Mouse (Mus musculus): ENCODE data around the gene Camkv.

Camkv gene

GRCm38 (mm10) chr9:107962916-107963315, 27.4 kb downstream of the Camkv start:
- DNase-seq (ENCODE audit: low read depth, low spot score), result no peak

DNA sequence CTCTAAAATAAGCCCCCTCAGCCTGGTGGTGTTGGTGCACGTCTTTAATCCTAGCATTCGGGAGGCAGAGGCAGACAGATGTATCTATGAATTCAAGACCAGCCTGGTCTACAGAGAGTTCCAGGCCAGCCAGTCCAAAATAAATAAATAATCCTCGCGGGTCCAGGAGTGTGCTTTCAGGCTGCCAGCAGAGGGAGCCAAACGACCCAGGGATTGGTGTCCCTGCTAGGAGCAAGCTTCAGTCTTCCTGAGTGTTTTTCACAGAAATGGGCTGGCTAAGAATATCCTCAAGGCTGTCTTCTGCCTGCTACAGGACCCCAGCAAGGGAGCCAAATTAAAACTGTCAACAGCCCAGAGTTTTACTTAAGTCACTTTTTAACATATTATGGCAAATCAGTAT, 28.2 kb downstream of the Camkv start:
- peak; percentile 87 for DNase-seq (ENCODE audit: low read depth, low spot score)

- no peak for DNase-seq (ENCODE audit: low read depth, low spot score)
Observed at GRCm38 (mm10) chr9:107964681-107965080, 29.2 kb downstream of the Camkv start.

GRCm38 (mm10) chr9:107966676-107967075, 31.2 kb downstream of the Camkv start:
- no peak for DNase-seq (ENCODE audit: low read depth, low spot score)

- DNase-seq (ENCODE audit: low read depth, low spot score), result no peak
Observed at GRCm38 (mm10) chr9:107967437-107967836, 32.0 kb downstream of the Camkv start.

DNA sequence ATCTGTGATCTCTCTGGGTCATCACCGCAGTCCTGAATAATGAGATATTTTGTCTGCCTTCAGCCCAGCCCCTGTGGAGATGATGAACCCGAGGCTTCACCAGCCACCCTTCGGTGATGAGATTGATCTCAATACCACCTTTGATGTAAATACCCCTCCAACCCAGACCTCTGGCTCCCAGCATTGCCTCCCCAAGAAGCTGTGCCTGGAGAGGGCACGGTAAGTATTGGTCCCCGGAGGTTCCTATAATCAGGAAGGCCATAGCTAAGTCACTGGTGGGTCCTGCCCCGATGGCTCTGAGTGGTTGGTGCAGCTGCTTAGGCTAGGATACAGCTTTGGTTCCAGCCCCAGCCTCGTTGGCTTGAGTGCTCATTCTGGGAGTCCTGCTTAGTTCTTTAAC, 33.1 kb downstream of the Camkv start:
- DNase-seq (ENCODE audit: low read depth, low spot score), result no peak

DNA sequence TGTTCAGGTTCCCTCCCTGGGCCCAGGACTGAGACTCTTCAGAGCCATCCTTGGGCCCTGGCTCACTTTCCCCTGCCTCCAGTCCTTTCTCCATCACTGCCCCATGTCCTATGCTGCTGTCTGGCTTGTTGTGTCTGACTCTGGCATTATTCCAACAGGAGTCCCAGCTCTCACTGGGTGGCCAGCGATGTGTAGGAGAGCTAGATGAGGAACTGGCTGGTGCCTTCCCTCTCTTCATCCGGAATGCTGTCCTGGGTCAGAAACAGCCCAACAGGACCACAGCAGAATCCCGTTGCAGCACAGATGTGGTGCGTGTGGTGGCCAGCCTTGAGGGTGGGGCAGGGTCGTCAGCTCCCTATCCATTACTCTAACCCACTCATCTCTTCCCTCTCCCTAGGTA, 34.8 kb downstream of the Camkv start:
- no peak for DNase-seq (ENCODE audit: low read depth, low spot score)

- DNase-seq (ENCODE audit: low read depth, low spot score), result peak; percentile 91
Observed at GRCm38 (mm10) chr9:107971690-107972541, 36.4 kb downstream of the Camkv start.

DNA sequence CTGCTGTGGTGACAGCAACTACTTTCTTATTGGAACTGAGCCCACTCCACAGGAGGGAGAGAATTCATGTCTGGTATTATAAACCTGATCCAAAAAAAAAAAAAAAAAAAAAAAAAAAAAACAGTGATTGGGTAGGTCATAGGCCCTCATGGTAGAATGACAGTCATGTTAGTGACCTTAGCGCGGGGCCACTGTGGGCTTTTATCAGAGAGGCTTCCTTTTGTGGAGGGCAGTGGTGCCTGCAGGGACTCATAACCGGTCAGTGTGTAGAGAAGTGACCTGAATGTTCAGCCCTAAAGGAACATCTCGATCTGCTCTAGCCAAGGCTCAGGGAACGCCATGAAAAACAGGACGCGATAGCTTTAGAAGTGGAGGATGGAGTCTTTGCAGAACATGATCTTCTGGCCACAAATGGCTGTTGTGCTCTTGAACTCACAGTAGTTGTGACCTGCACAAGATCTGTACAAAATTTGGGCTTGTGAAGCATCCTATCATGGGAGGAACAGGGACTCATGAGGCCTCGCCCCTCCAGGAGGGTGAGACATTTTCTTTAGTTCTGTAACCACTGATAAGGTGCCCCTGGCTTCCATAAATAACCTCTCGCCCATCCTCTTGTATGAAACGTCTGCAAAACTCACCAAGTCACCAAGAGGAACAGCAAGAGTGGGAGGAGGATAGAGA, 39.2 kb downstream of the Camkv start:
- no peak for DNase-seq (ENCODE audit: low read depth, low spot score)

DNA sequence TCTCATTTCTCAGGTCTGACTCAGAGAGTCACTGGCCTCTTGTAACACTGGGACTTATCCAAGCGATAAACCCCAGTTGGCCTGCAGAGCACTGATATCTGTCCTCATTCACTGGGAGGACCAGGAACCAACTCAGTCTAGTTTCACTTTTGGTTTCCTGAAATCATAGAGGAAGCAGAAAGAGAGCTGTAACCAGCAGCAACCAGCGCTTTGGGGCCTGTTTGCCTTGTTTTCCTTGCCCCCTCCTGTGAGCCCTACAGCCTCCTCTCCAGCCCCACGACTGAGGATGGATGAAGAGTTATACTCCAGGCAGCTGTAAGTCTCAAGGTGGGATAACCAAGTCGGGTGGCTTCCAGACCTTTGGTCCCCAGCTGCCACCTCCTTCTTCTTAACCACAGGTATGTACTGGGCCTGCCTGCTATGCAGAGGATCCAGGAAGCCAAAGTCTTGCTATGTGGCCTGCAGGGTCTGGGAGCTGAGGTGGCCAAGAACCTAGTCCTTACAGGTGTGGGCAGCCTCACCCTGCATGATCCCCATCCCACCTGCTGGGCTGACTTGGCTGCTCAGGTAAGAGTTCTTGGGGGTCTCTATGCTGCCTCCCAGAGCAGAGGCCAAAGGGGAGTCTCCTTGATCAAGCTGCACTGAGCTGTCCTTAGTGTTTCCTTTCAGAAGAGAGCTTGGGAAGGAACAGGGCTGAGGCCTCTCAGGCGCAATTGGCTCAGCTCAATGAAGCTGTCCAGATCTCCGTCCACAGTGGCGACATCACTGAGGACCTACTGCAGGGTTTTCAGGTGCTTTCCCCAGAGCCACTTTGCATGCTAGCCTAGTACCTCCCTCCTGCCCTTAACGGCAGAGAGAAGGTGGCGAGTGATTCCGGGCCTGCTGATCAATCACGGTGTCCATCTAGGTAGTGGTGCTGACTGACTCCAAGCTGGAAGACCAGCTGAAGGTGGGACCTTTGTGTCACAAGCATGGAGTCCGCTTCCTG, 40.2 kb downstream of the Camkv start, which contains the start of gene Uba7:
Uba7 (plus strand) TSS at position 107 of the 988 bp plus-strand sequence.
- no peak for DNase-seq (ENCODE audit: low read depth, low spot score)

GRCm38 (mm10) chr9:107978815-107979214, 43.3 kb downstream of the Camkv start:
- DNase-seq (ENCODE audit: low read depth, low spot score), result no peak

- DNase-seq (ENCODE audit: low read depth, low spot score), result no peak
Observed at GRCm38 (mm10) chr9:107981684-107982605, 46.5 kb downstream of the Camkv start.

GRCm38 (mm10) chr9:107982681-107983346, 47.3 kb downstream of the Camkv start, which contains the start of gene Gm20661:
Gene Gm20661, plus strand, starts transcription at chr9:107983058.
- DNase-seq (ENCODE audit: low read depth, low spot score), result no peak

DNA sequence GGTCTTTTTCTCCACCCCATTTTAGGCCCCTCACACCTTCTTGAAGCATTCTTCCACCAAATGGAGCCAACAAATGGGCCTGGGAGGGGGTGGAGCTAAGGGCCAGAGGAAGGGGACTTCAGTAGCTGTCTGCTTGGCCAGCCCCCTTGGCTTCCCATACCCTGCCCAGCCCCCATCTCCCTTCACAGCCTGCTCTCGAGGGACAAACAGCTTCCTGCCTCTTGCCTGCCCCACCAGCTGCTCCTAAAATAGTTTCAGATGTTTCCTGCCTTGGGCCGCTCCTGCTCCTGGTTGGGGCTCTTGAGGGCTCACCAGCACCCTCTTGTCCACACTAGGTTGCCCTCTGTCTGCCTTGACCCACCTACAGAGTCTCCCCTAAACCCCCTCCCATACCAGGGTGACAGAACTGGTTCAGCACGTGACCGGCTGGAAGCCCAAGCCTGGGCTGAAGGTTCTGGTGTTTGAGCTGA, 48.0 kb downstream of the Camkv start:
- no peak for DNase-seq (ENCODE audit: low read depth, low spot score)

GRCm38 (mm10) chr9:107984052-107984753, 48.7 kb downstream of the Camkv start:
- DNase-seq (ENCODE audit: low read depth, low spot score), result no peak

- DNase-seq (ENCODE audit: low read depth, low spot score), result no peak
Observed at GRCm38 (mm10) chr9:107984754-107985055, 49.2 kb downstream of the Camkv start.

DNA sequence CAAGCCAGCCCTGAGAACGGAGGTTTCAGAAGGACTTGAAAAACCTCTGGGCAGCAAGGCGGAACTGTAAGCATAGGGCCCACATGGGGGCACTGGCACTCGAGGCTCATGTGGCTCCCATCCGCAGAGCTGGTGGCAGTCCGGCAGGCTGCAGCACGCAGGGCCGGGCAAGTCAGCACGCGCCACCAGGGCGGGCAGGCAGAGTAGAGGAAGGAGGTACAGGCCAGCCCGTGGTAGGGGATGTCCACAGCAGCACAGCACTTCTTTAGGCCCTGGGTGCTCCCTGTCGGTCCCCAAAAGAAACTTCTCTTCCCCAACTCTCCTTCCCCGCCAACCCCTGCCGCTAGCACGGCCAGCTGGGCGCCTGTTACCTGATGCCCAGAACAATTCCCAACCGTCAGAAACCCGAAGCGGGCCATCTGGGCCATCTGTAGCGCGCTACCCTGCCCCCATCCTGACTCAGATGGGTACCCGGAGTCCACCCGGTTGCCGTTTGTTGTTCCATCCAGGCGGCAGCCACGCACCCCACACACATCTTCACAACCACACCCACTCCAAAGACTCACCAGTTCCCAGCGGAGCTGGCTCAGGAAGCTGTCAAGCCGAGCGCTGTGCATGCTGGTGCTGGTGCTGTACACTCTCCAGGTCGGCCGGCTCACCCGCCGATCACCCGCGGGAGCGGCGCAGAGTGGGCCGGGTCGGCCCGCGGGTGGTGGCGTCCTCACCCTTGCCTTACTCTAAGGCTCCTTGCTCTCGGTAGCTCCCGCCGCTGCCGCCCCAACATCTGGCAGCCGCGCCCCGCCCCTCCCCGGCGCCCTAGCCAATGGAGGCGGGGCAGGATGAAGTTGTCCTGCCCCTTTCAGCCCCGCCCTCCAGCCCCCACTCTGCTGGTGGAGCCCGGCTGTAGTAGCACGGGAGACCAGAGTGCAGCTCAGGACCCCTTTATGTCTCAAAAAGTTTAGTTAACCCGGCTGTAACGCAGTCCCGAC, 50.0 kb downstream of the Camkv start, which contains the start of gene Inka1:
Inka1 (minus strand) TSS at position 749 of the 989 bp plus-strand sequence.
- DNase-seq (ENCODE audit: low read depth, low spot score), result peak; percentile 93

DNA sequence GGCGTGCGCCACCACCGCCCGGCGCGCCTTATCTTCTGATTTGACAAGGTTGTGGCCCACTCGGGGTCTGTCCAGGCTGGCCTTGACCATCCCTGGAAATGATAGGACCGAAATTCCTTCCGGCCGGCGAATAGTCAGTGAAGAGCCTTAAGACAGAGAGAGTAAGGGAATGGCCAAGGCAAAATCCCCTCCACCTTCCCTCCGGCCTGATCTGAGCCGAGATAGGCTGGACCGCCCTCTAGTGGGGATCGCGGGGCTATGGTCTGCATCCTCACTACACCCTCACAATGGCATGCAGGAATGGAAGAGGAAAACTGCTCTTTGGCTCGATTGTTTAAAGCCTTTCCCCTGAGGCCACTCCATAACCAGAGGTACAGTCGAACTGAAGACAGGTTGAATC, 50.9 kb downstream of the Camkv start:
- peak; percentile 92 for DNase-seq (ENCODE audit: low read depth, low spot score)

All from ZHBTc4 (cell line).